Mouse (Mus musculus) C2C12 (cell line): Measurements from ENCODE around the gene Mybl2.

Experiments
- CTCF ChIP-seq: IDR thresholded peaks from one replicate; pipeline ENCODE4 v1.5.1; 2011; ENCODE audit not compliant: control insufficient read depth, insufficient read depth, insufficient read length
- MAX ChIP-seq: IDR thresholded peaks from one replicate; pipeline ENCODE4 v1.6.1; 2011; ENCODE audit warnings: mild to moderate bottlenecking, control low read depth
- MYOD1 ChIP-seq: IDR thresholded peaks from one replicate; pipeline ENCODE4 v1.6.1; 2011; ENCODE audit warnings: low read depth; ENCODE audit not compliant: control insufficient read depth, insufficient read length

DNA sequence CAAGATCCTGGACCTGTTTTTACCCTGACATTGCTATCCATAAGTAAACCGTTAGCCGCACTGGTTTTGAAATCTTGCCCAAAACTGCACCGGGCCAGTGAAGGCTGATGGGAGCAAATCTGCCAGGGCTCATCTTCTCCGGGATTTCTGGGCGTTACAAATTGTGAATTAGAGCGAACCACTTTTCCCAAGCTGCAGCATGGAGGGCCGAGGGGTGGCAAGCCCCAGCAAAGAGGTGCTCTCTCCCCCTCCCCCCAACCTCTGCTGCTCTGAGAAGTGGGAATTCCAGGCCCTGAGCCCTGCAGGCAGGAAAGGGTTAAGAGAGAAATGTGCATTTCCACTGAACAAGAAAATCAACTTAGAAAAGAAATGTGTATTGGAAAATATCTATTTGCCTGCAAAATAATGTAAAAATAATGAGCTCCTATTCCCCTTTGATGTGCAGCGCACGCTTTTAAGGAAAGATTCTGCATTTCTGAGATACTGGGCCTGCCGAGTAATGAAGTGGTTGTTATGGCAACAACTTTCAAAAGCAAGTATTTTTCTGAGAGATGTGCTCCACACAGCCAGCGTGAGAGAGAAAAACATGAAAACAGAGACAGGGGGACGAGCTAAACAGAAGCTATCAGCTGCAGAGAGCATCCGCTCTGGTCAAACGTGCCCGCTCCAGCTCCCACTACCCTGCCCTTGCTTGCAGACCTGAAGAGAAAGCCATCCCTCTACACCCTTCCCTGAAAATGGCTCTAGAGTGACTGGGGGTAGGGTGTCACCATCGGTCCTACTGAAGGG, 57.1 kb downstream of the Mybl2 start:
- TF ChIP-seq MYOD1 (no peak), CTCF (no peak), MAX (no peak)
